Mouse (Mus musculus): Measurements from ENCODE around the gene Tmtc2.

GRCm38 (mm10) chr10:105153789-105154188, 420.5 kb downstream of the Tmtc2 start:
- TF ChIP-seq POLR2A (IDR thresholded peaks at IDR 0.05; ENCODE audit: control insufficient read depth, low read depth, low read length) (no peak), CTCF (IDR thresholded peaks at IDR 0.05; ENCODE audit: control insufficient read depth, insufficient read depth, insufficient replicate concordance, low read depth, low read length) (no peak)
